Mouse (Mus musculus) liver, embryonic 11.5 days (tissue): ENCODE measurements around the gene Obsl1. TPM values are rescaled to one million over a fixed set of nuclear protein-coding genes. Genes with fewer than 3 reads are reported as not detected.

Source experiments
- polyA plus RNA-seq: library from polyadenylated mRNA; unstranded; fragments of >200 nt; fragmentation: Nextera tagmentation; extraction: Ambion mirVana; gene quantifications from 2 replicates; pipeline ENCODE4 v1.2.1, GENCODE M21; 2014

The Obsl1 gene
- polyA plus RNA-seq, 1 experiment from 2014 or later = 45.6 TPM

Other genes with a start within 250 kb of the Obsl1 start
- 0.55 and 1.0 TPM in 2 replicates for gene Ptprn, start 241.9 kb downstream of the Obsl1 start, polyA plus RNA-seq
- gene Resp18, start 228.0 kb downstream of the Obsl1 start, polyA plus RNA-seq = 0.40 TPM in 1 of 2 replicates, not detected in the other
- gene Dnpep, start 188.5 kb downstream of the Obsl1 start, polyA plus RNA-seq = 83.7 and 98.7 TPM in 2 replicates
- gene Des, start 146.1 kb downstream of the Obsl1 start, polyA plus RNA-seq = 13.3 and 14.5 TPM in 2 replicates
- gene Speg, start 131.2 kb downstream of the Obsl1 start, polyA plus RNA-seq = 24.8 and 32.3 TPM in 2 replicates
- gene Gmppa, start 70.5 kb downstream of the Obsl1 start, polyA plus RNA-seq = 64.0 and 69.1 TPM in 2 replicates
- gene Asic4, start 56.0 kb downstream of the Obsl1 start, polyA plus RNA-seq = 0.56 and 0.65 TPM in 2 replicates
- 17.7 and 17.9 TPM in 2 replicates for gene Chpf, start 27.1 kb downstream of the Obsl1 start, polyA plus RNA-seq
- 0.15 and 0.26 TPM in 2 replicates for gene Tmem198, start 26.9 kb downstream of the Obsl1 start, polyA plus RNA-seq
- gene Inha, start 625 bp upstream of the Obsl1 start, polyA plus RNA-seq = 0.84 and 1.4 TPM in 2 replicates
- gene Stk11ip, start 15.1 kb upstream of the Obsl1 start, polyA plus RNA-seq = 15.4 and 15.6 TPM in 2 replicates
- 5.2 and 5.4 TPM in 2 replicates for gene Slc4a3, start 39.8 kb upstream of the Obsl1 start, polyA plus RNA-seq